Mouse (Mus musculus): ENCODE measurements around the gene Gabra2. TPM values are rescaled to one million over a fixed set of nuclear protein-coding genes. Genes with fewer than 3 reads are reported as not detected.

Gabra2 gene
- 47.6 and 57.9 TPM in 2 replicates for polyA plus RNA-seq (2015; fragmentation: Nextera tagmentation; extraction: Ambion mirVana)

DNA sequence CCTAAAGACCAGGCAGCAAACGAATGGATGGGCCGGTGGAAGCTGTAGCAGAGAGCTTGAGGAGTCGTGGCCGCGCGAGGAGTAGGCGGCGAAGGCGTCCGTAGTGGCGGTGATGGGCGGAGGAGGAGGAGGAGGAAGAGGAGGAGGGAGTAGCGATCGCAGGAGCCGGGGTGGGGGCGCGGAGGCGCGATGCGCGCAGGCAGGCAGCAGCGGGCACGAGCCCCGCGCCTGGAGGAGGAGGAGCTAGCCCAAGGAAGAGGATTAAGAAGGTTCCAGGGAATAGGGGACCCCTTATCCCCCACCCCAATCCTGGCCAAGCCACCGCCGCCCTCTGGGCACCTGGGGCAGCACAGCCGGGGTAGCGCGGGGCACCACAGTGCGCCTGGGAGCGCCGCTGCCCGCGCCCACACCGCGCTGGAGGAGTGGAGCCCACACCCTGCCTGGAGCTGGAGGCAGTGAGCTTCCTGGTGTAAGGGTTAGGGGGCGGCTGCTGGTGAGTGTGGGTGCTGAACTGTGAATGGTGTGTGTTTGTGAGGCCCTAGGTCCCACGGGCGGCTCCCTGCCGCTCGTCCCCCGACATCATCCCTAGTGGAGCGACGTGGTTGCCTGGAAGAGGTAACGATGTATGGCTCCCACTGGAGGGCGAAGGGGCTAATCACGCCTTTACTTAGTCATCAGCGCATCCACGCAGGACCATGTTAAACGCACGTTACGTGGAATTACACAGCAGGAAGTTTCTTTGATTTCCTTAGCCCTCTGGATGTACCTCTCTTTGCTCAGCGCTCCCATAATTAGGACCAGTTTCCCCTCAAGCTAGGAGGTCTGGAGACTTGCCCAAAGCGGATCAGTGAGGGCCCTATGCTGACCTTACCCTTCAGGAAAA lies at the start of gene Gabra2:
Gene Gabra2 (minus strand): TSS at position 125 of the 883 bp plus-strand sequence.
- peak within 1 kb of the TSS; percentile 96 for H3K9ac ChIP-seq (replicated peaks)
- under 1% methylated on average over 35 of the region's 55 CpGs for WGBS
- peak; percentile 93 for ATAC-seq (replicated peaks)

DNA sequence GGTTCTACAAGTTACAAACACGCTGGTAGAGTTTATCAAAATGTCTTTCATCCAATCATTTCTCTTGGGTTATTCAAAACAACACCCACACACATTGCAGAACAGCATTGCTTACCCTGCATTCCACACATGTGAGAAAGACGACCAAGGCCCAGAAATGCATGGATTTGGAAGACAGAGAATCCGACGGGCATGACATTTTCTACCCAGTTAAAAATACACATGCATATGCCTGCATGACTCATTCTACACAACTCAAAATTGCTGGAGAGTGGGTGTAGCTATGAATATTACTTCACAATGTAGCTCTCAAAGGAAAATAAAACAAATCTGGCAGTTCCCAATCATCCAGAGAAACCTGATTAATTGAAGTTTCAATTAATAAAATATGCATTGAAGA lies 41.0 kb upstream of the Gabra2 start:
- no peak for ATAC-seq (replicated peaks)

More for the DNA sequence above, at the start of gene Gabra2:
- Histone ChIP-seq H3K4me1 (peaks cover 27% of the 10 kb centered on the region), H3K27ac (replicated peaks) (peak within 1 kb of the TSS; percentile 94), H3K4me3 (peak within 1 kb of the TSS; percentile 95), H3K27me3 (no peaks in the 10 kb centered on the region), H3K4me2 (replicated peaks) (peak within 1 kb of the TSS; percentile 83), H3K36me3 (no peaks in the 10 kb centered on the region), H3K9me3 (no peaks in the 10 kb centered on the region)

DNA sequence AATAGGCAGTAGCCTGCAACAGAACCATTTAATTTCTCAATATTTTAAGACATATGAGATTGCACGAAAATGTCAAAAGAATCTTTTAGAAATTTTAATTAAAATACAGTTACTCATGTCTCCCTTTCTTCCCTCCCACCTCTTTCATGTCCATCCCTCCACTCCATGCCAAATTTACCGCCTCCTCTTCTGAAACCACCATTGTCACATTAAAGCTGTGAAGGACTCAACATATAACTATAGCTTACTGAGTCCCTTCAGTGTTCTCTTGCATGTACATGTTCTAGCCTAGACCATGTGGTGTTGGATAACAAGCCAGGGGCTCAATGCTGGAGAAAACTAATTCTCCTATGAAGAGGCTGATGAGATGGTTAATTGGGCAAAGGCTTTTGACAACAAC lies 40.2 kb upstream of the Gabra2 start:
- no peak overlapping the region for H3K9ac ChIP-seq (replicated peaks)
- H3K4me1 ChIP-seq, result no peaks in the 10 kb centered on the region
- no peak overlapping the region for H3K4me2 ChIP-seq (replicated peaks)
- H3K27me3 ChIP-seq, result no peaks in the 10 kb centered on the region
- no peak overlapping the region for H3K4me3 ChIP-seq
- H3K36me3 ChIP-seq, result no peaks in the 10 kb centered on the region
- no peak for ATAC-seq (replicated peaks)
- 91% methylated on average over 2 of the region's 2 CpGs for WGBS
- H3K9me3 ChIP-seq, result no peaks in the 10 kb centered on the region
- no peak overlapping the region for H3K27ac ChIP-seq (replicated peaks)

More for the DNA sequence above, 41.0 kb upstream of the Gabra2 start:
- H3K4me3 ChIP-seq, result no peak overlapping the region
- no peaks in the 10 kb centered on the region for H3K36me3 ChIP-seq
- H3K27ac ChIP-seq (replicated peaks), result no peak overlapping the region
- no peaks in the 10 kb centered on the region for H3K4me1 ChIP-seq
- no peak overlapping the region for H3K9ac ChIP-seq (replicated peaks)
- no peaks in the 10 kb centered on the region for H3K9me3 ChIP-seq
- H3K27me3 ChIP-seq, result no peaks in the 10 kb centered on the region
- 86% methylated on average over 4 of the region's 4 CpGs for WGBS
- H3K4me2 ChIP-seq (replicated peaks), result no peak overlapping the region

DNA sequence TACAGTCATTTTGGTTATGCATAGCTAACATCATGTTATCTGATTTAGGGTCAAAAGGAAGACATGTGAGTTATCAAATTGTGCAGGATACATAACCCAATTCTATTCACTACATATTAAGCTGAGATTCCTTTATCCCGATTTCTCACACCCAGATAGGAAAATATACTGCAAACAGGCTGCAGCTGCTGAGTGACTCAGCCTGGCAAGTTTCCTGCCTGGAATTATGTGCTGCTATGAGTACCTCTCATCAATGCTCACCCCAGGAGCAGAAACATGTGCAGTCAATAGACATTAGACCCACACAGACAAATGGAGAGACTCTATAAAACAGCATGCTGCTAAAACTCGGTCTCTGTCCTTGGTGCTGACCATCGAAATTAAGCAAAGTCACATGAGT lies 32.1 kb upstream of the Gabra2 start:
- Histone ChIP-seq H3K4me2 (replicated peaks) (no peak overlapping the region), H3K27me3 (no peaks in the 10 kb centered on the region), H3K27ac (replicated peaks) (no peak overlapping the region), H3K36me3 (no peaks in the 10 kb centered on the region), H3K9ac (replicated peaks) (no peak overlapping the region), H3K4me3 (no peak overlapping the region), H3K4me1 (no peaks in the 10 kb centered on the region), H3K9me3 (no peaks in the 10 kb centered on the region)
- no peak for ATAC-seq (replicated peaks)
- WGBS, result 77% methylated on average over 3 of the region's 3 CpGs

DNA sequence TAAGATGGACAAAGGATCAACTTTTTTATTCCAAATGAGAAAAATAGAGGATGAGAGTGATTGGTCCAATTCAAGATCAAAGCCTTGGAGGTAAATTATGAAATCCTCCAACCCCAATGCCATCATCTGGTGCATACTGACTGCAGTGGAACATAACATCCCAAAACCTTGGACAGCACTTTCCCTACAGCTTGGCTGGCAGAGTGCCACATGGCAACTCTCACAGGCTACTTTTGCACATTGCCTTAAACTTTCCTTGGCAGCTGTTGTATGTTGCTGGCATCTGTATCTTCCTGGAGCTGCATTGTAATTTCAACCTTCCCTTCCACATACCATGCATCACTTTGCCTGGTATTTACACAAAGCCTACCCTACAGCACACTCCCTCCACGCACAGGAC lies 19.6 kb upstream of the Gabra2 start:
- no peak for ATAC-seq (replicated peaks)

DNA sequence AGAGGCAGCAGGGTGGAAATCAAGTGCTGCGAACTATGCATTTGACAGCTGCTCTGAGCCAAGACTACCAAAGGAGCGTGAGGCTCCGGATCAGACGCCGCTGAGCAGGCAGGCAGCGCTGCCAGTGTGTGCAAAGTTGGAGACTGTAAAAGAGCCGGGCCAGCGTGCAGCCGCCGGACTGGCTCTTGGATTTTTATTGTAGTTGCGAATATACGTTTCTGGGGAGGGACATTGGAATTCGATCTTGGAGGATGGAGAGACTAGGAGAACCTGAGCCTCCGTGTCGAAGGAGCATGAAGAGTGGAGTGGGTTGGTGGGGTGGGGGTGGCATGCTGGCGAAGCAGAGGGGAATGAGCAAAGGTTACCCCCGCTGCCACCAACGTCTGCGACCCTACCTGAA lies 469 bp downstream of the Gabra2 start:
- peak; percentile 69 for ATAC-seq (replicated peaks)
- WGBS, result under 1% methylated on average over 19 of the region's 19 CpGs
- no peaks in the 10 kb centered on the region for H3K36me3 ChIP-seq

More for the DNA sequence above, 19.6 kb upstream of the Gabra2 start:
- 57% methylated on average over 1 of the region's 1 CpGs for WGBS
- no peak overlapping the region for H3K9ac ChIP-seq (replicated peaks)
- no peak overlapping the region for H3K4me3 ChIP-seq
- no peaks in the 10 kb centered on the region for H3K4me1 ChIP-seq
- no peaks in the 10 kb centered on the region for H3K36me3 ChIP-seq
- H3K27ac ChIP-seq (replicated peaks), result no peak overlapping the region
- H3K4me2 ChIP-seq (replicated peaks), result no peak overlapping the region
- H3K27me3 ChIP-seq, result no peaks in the 10 kb centered on the region
- no peaks in the 10 kb centered on the region for H3K9me3 ChIP-seq

DNA sequence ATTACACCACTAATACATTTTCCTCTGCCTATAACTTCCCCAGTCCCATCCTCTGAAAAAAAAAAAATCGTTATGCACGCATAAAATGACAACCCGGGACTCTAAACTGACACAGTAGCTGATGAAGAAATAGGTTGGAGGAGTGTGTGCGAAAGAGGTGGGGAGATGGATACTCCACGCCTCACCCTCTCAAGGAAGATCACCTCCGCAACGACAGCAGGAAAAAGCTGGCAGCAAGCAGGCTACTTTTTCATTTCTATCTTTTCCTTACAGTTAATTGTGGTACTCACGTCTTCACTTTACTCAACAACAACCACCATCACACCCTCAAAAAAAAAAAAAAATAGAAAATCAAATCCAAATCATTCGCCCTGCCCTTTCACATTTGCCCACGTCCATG lies 873 bp downstream of the Gabra2 start:
- Histone ChIP-seq H3K27me3 (no peaks in the 10 kb centered on the region), H3K36me3 (no peaks in the 10 kb centered on the region), H3K4me3 (peak overlapping the region; percentile 95), H3K9me3 (no peaks in the 10 kb centered on the region), H3K9ac (replicated peaks) (peak overlapping the region; percentile 96), H3K4me1 (peaks cover 27% of the 10 kb centered on the region), H3K4me2 (replicated peaks) (peak overlapping the region; percentile 83), H3K27ac (replicated peaks) (peak overlapping the region; percentile 94)
- ATAC-seq (replicated peaks), result no peak
- WGBS, result 11% methylated on average over 10 of the region's 10 CpGs

More for the DNA sequence above, 469 bp downstream of the Gabra2 start:
- Histone ChIP-seq H3K27me3 (no peaks in the 10 kb centered on the region), H3K9ac (replicated peaks) (peak overlapping the region; percentile 96), H3K4me3 (peak overlapping the region; percentile 95), H3K9me3 (no peaks in the 10 kb centered on the region), H3K27ac (replicated peaks) (peak overlapping the region; percentile 94), H3K4me2 (replicated peaks) (peak overlapping the region; percentile 83), H3K4me1 (peaks cover 27% of the 10 kb centered on the region)

DNA sequence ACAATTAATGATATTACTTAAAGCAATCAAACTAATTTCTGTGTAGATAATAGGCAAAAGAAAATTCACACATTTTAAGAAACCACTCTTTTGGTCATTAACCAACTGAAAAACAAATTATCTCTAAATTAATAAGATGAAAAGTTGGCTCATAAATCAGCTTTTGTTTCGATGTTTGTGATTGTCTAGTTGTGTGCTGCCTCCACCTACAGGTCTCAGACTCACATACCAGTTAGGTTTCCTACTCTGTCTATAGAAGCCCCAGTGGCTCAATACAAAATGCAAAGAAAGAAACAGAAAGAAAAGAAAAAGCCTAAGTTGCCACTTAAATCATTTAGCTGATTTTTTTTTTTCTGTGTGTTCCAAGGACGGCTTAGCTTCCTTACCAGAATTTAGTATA lies 1.8 kb downstream of the Gabra2 start:
- Histone ChIP-seq H3K36me3 (no peaks in the 10 kb centered on the region), H3K9me3 (no peaks in the 10 kb centered on the region), H3K4me1 (peaks cover 27% of the 10 kb centered on the region), H3K27me3 (no peaks in the 10 kb centered on the region), H3K4me3 (peak overlapping the region; percentile 95; the same call in 1 of the 2 replicates), H3K27ac (replicated peaks) (no peak overlapping the region), H3K9ac (replicated peaks) (no peak overlapping the region), H3K4me2 (replicated peaks) (peak overlapping the region; percentile 83)
- 42% methylated on average over 2 of the region's 2 CpGs for WGBS
- ATAC-seq (replicated peaks), result no peak

DNA sequence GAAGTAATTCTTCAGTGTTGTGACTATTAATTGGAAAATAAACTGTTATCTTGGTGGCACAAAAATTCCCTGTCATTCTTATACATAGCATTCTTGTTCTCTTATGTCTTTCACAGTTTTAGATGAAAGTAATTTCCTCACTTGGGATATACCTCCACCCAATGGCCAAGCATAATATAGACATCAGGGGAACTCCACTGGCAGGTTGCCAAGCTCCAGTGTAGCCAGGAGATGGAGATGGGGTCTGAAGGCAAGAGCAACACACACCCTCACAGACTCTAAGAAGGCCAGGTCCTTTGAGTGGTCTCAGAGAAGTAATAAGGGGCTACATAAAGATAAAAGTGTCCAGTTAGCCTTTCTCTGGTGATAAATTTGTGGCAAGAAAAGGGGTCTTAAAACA lies 3.2 kb downstream of the Gabra2 start:
- ATAC-seq (replicated peaks), result no peak
- Histone ChIP-seq H3K36me3 (no peaks in the 10 kb centered on the region), H3K4me2 (replicated peaks) (peak overlapping the region; percentile 12), H3K9me3 (no peaks in the 10 kb centered on the region), H3K27me3 (no peaks in the 10 kb centered on the region), H3K27ac (replicated peaks) (no peak overlapping the region), H3K4me3 (0 out of 2 replicates have a peak overlapping the region, but pooled peaks have one; percentile 1), H3K9ac (replicated peaks) (no peak overlapping the region), H3K4me1 (peaks cover 26% of the 10 kb centered on the region)

DNA sequence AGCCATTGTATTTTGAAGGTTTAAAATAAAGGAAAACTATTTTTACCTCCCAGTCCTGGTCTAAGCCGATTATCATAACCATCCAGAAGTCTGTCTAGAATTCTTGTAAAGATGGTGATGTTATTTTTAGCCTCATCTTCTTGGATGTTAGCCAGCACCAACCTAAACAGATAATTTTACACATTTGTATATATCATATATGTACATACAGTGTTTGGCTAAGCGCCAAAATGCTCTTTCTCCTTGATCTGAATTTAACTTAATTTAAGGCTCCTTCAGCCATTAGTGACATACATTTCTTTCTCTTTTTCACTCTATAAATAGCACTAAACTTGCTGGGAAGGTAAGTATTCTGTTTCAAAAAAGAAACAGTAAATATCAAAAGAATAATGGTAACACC lies 3.7 kb downstream of the Gabra2 start:
- Histone ChIP-seq H3K9me3 (no peaks in the 10 kb centered on the region), H3K4me1 (peaks cover 20% of the 10 kb centered on the region), H3K36me3 (no peaks in the 10 kb centered on the region), H3K4me3 (no peak overlapping the region), H3K9ac (replicated peaks) (no peak overlapping the region), H3K27me3 (no peaks in the 10 kb centered on the region), H3K27ac (replicated peaks) (no peak overlapping the region), H3K4me2 (replicated peaks) (no peak overlapping the region)
- WGBS, result 71% methylated on average over 2 of the region's 2 CpGs
- ATAC-seq (replicated peaks), result no peak

DNA sequence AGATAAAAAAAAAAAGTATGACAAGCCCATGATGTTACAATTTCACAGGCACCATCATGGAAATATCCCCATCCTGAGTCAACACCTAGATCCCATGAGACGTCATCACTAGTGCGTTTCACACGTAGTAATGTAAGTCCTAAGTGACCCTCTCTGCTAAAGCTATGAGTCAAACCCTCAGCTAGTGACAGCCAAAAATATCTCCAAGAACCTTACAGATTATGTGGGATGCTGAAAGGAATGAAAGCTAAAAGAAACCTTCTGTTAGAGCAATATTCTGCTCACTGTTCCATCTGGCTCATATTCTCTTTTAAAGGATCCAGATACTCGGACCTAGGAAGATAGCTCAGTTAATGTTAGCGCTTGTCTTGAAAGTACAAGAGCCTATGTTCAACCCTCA lies 16.8 kb downstream of the Gabra2 start:
- 92% methylated on average over 5 of the region's 5 CpGs for WGBS
- H3K27me3 ChIP-seq, result no peaks in the 10 kb centered on the region
- no peaks in the 10 kb centered on the region for H3K4me1 ChIP-seq
- no peak overlapping the region for H3K9ac ChIP-seq (replicated peaks)
- H3K36me3 ChIP-seq, result no peaks in the 10 kb centered on the region
- no peak overlapping the region for H3K27ac ChIP-seq (replicated peaks)
- no peak overlapping the region for H3K4me3 ChIP-seq
- no peaks in the 10 kb centered on the region for H3K9me3 ChIP-seq
- ATAC-seq (replicated peaks), result no peak
- H3K4me2 ChIP-seq (replicated peaks), result no peak overlapping the region

DNA sequence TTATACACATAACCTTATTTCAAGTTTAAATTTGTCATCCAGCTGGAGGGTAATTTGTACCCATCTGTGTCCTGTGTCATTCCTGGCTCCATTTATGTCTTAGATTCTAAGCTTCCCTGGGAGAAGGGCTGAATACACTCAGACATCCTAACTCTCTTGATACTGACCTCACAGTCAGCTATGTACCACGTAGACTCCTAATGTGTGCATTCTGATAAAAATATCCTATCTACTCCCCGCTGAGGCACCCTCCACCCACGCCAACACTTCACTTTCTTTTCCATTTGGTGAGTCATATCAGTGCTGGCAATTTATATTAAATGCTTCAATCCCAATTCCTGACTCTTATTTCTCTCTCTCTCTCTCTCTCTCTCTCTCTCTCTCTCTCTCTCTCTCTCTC lies 34.0 kb downstream of the Gabra2 start:
- Histone ChIP-seq H3K9me3 (no peaks in the 10 kb centered on the region), H3K4me3 (no peak overlapping the region), H3K9ac (replicated peaks) (no peak overlapping the region), H3K27me3 (no peaks in the 10 kb centered on the region), H3K4me2 (replicated peaks) (no peak overlapping the region), H3K4me1 (no peaks in the 10 kb centered on the region), H3K27ac (replicated peaks) (no peak overlapping the region), H3K36me3 (no peaks in the 10 kb centered on the region)
- 78% methylated on average over 3 of the region's 3 CpGs for WGBS
- no peak for ATAC-seq (replicated peaks)
